Mouse (Mus musculus) small intestine, adult 2 months (tissue): ENCODE results near the gene Ppp4r1.

Experiments used
- CTCF ChIP-seq: fragments of 200-500 bp; IDR thresholded peaks from 2 replicates; pipeline ENCODE4 v1.5.1; 2012; ENCODE audit warnings: low read depth, mild to moderate bottlenecking, control low read depth, inconsistent platforms, low read length, moderate library complexity, mixed read lengths; ENCODE audit not compliant: insufficient replicate concordance, insufficient read length; ENCODE audit errors: extremely low read depth
- POLR2A ChIP-seq: fragments of 200-500 bp; IDR thresholded peaks from 2 replicates; pipeline ENCODE4 v1.6.1; 2012; ENCODE audit warnings: low read depth, mild to moderate bottlenecking, control low read depth, inconsistent platforms, low read length, moderate library complexity

DNA sequence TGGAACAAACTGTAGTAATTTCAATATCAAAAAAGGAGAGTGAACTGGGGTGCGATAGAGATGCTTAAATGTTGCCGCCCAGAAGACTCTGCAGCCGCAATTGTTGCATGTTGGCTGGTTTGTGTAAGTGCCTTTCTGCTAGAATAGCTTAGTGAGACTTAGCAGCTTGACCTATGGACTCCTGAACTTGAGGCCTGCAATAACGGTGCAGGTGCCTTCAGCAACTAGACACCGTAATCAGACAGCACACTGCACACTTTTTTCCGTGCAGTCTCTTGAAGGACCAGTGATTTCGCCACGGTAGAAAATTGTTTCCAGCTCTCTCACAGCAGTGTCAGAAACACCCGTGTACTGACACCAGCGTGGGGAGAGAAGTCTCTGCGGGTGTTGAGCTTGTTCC, 46.6 kb downstream of the Ppp4r1 start:
- no peak for TF ChIP-seq CTCF
- TF ChIP-seq POLR2A, result no peak
